Mouse (Mus musculus): ENCODE data around the gene Adgrg7.

DNA sequence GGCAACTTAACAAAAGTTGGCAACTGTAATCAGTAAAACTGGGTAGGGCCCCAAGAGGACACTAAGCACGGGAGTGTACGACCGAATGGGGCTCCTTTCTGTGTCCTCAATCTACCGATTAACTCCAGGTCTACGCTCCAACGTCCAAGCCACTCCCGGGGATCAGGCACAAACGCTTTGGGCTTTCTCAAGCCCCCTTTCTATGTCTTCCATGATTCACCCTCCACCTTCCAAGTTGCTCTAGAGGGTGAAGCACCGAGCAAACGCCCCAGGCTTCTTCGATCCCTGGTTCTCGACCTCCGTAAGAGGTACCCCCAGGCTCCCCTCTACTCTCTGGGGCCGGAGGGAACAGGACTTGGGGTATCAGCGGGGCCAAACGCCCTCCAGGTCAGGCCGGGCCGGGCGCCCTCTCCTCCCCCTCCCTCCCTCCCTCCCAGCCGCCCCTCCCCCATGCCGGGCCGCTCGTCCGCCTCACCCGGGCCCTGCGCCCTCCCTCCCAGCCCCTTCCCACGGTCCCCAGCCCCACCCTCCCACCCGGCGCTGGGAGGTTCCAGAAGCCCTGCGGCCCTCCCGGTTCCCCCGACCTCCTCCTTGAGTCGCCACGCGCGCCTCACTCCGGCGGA lies 79.0 kb downstream of the Adgrg7 start:
- TF ChIP-seq ZC3H11A (IDR thresholded peaks at IDR 0.05; ENCODE audit: low read depth, low read length) (no peak), MEF2A (IDR thresholded peaks at IDR 0.05; ENCODE audit: borderline replicate concordance, low read depth, low read length) (no peak), CTCF (conservative IDR thresholded peaks at IDR 0.05 in 1 of 2, IDR thresholded peaks at IDR 0.05 in 1 of 2; ENCODE audit: low read depth in 2 of 2, low read length in 2 of 2) (no peak)

Measured in CH12.LX (cell line).